Mouse (Mus musculus): ENCODE results near the gene Bcl2l2. TPM values are rescaled to one million over a fixed set of nuclear protein-coding genes. Genes with fewer than 3 reads are reported as not detected.

Gene Bcl2l2
- total and polyA plus RNA-seq, 2 experiments from 2014 or later, result 3.7 to 23.1 TPM

DNA sequence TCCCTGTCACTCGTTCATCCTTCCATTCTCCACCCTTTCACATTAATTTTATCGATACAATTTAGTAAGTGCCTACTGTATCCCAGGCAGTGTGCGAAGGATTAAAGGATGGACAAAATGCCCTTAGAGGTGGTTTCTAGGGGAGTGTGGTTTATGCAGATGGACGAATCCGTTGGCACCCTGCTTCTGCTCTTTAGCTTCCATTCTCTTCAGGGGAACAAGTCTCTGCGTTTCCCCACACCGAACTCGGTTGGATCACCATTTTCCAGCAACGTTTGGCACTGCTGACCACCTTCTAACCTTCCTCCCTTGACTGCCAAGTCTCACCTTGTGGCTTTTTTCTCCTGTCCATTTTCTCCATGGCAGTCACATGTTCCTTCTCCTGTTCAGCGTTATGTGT lies 30.2 kb downstream of the Bcl2l2 start:
- H3K4me1 ChIP-seq (ENCODE audit: insufficient read depth, low read length), result 0 out of 2 replicates have a peak, but pooled peaks cover 4% of the 10 kb centered on the region
- 12% methylated on average over 10 of the region's 10 CpGs for WGBS
- no peaks in the 10 kb centered on the region for H3K9me3 ChIP-seq (ENCODE audit: low read length)
- ATAC-seq (ENCODE audit: low FRiP score) (peak; percentile 9), DNase-seq (ENCODE audit: low spot score) (peak; percentile 13)
- TF ChIP-seq CTCF (IDR thresholded peaks at IDR 0.05), result no peak
- H3K27ac ChIP-seq (ENCODE audit: low read depth, low read length), result peak overlapping the region; percentile 97
- H3K9ac ChIP-seq (replicated peaks; ENCODE audit: low read length, poor library complexity, severe bottlenecking), result peak overlapping the region; percentile 98
- peak overlapping the region; percentile 94 for H3K4me3 ChIP-seq (ENCODE audit: low read depth, low read length)
- H3K27me3 ChIP-seq (ENCODE audit: insufficient read depth, low read length), result no peaks in the 10 kb centered on the region
- peaks cover 21% of the 10 kb centered on the region for H3K36me3 ChIP-seq (ENCODE audit: insufficient read depth, low read length)
- H3K4me2 ChIP-seq (ENCODE audit: low read depth, low read length, poor library complexity, severe bottlenecking), result peak overlapping the region; percentile 96

DNA sequence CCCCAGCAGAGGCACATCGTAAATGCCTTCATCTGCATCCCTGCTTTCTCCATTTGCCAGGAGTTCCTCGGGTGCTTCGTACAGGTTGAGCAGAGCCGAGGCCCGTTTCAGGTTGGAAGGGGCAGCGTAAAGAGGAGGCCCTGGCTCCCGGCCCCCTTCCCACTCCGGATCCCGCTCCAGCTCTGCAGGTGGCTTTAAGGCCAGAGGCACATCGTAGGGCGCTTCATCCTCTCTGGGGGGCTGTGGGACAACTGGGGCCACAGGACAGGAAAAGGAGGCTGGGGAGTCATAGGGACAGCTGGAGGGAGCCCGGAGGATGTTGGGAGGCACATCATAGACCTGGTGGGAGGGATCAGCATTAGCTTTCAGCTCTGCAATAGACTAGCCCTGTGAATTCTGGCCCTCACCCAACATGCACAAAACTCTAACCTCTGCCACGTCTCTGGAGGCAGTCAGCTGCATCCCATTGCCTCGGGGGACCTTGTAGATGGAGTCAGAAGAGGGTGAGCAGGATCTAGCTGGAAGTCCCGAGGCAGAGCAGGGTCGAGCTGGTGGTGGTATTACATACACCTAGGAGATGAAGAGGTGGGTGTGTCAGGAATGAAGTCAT lies 37.0 kb downstream of the Bcl2l2 start:
- WGBS, result 92% methylated on average over 16 of the region's 16 CpGs
- peaks cover 8% of the 10 kb centered on the region for H3K9me3 ChIP-seq (ENCODE audit: low read length)
- H3K27me3 ChIP-seq (ENCODE audit: insufficient read depth, low read length), result no peaks in the 10 kb centered on the region
- H3K27ac ChIP-seq (ENCODE audit: low read depth, low read length), result no peak overlapping the region
- no peak for TF ChIP-seq CTCF (IDR thresholded peaks at IDR 0.05)
- peaks cover 6% of the 10 kb centered on the region; the same call in 1 of the 2 replicates for H3K4me1 ChIP-seq (ENCODE audit: insufficient read depth, low read length)
- H3K9ac ChIP-seq (replicated peaks; ENCODE audit: low read length, poor library complexity, severe bottlenecking), result no peak overlapping the region
- no peak for ATAC-seq (ENCODE audit: low FRiP score)
- H3K36me3 ChIP-seq (ENCODE audit: insufficient read depth, low read length), result peaks cover 8% of the 10 kb centered on the region
- DNase-seq (ENCODE audit: low spot score), result no peak
- no peak overlapping the region for H3K4me3 ChIP-seq (ENCODE audit: low read depth, low read length)
- no peak overlapping the region for H3K4me2 ChIP-seq (ENCODE audit: low read depth, low read length, poor library complexity, severe bottlenecking)

GRCm38 (mm10) chr14:54924641-54925348 lies 41.6 kb downstream of the Bcl2l2 start:
- ATAC-seq (ENCODE audit: low FRiP score) (peak; percentile 28; the same call in 1 of the 2 replicates), DNase-seq (ENCODE audit: low spot score) (peak; percentile 79)
- peaks cover 8% of the 10 kb centered on the region for H3K9me3 ChIP-seq (ENCODE audit: low read length)
- no peak for TF ChIP-seq CTCF (IDR thresholded peaks at IDR 0.05)
- H3K9ac ChIP-seq (replicated peaks; ENCODE audit: low read length, poor library complexity, severe bottlenecking), result 0 out of 2 replicates have a peak overlapping the region, but pooled peaks have one; percentile 80
- WGBS, result 29% methylated on average over 7 of the region's 7 CpGs
- H3K4me2 ChIP-seq (ENCODE audit: low read depth, low read length, poor library complexity, severe bottlenecking), result peak overlapping the region; percentile 97
- H3K27ac ChIP-seq (ENCODE audit: low read depth, low read length), result peak overlapping the region; percentile 85
- no peaks in the 10 kb centered on the region for H3K27me3 ChIP-seq (ENCODE audit: insufficient read depth, low read length)
- peak overlapping the region; percentile 49 for H3K4me3 ChIP-seq (ENCODE audit: low read depth, low read length)
- peaks cover 12% of the 10 kb centered on the region; the same call in 1 of the 2 replicates for H3K4me1 ChIP-seq (ENCODE audit: insufficient read depth, low read length)
- peaks cover 3% of the 10 kb centered on the region; the same call in 1 of the 2 replicates for H3K36me3 ChIP-seq (ENCODE audit: insufficient read depth, low read length)

DNA sequence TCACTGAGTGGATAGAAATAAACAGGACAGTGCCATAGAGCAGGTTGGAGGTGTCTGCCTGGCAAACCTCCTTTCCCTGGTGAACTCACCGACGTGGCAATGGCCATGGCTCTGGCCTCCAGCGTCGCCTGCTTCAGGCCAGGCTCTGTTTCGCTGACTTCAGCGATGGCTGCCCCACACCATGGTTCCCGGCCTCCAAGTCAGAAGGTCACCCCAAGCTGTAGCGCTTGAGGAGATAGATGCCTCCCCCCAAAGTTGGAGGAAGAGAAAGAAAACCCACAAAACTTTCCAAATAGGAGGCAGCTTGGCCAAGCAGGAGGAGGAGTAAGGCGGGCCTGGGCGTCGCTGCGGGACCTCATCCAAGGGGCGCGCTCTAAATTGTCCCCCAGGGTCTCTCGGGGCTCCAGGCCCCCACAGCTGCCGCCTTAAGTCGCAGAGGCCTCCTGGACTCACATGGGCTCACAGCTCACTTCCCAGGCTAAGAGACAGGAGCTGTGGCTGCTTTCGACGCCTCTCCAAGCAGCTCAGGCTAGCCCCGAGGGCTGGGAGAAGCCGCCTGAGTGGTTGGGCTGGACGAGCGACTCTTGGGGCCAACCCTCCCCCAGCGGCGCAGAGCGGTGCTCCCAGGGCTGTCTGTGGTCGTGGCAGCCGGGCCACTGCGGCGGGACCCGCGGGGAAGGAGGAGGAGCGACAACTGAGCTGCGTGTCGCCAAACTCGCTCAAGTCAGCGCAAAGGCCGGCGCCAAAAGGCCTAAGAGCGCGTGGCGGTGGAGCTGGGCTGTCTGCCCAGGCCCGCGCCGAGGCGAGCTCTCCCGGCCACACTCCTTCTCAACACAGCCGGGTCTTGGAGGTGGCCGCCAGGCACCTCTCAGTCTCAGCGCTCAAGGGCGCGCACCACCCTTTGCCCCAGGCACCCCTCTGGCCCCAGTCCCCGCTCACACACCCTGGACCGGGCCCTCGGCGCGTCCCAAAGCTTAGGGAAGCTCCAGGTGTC lies 42.5 kb downstream of the Bcl2l2 start, which contains the start of gene Efs:
TSS of gene Efs (minus strand) at position 778 of the 994 bp plus-strand sequence.
- Histone ChIP-seq H3K9ac (replicated peaks; ENCODE audit: low read length, poor library complexity, severe bottlenecking) (peak within 1 kb of the TSS; percentile 80), H3K9me3 (ENCODE audit: low read length) (peaks cover 8% of the 10 kb centered on the region), H3K27me3 (ENCODE audit: insufficient read depth, low read length) (no peaks in the 10 kb centered on the region), H3K36me3 (ENCODE audit: insufficient read depth, low read length) (no peaks in the 10 kb centered on the region), H3K4me3 (ENCODE audit: low read depth, low read length) (peak within 1 kb of the TSS; percentile 49), H3K27ac (ENCODE audit: low read depth, low read length) (peak within 1 kb of the TSS; percentile 85), H3K4me2 (ENCODE audit: low read depth, low read length, poor library complexity, severe bottlenecking) (peak within 1 kb of the TSS; percentile 97), H3K4me1 (ENCODE audit: insufficient read depth, low read length) (peaks cover 12% of the 10 kb centered on the region; the same call in 1 of the 2 replicates)
- TF ChIP-seq CTCF (IDR thresholded peaks at IDR 0.05), result no peak
- WGBS, result 4% methylated on average over 52 of the region's 57 CpGs
- peak; percentile 72 for DNase-seq (ENCODE audit: low spot score)
- ATAC-seq (ENCODE audit: low FRiP score), result peak; percentile 68

- peak overlapping the region; percentile 97 for H3K4me2 ChIP-seq (ENCODE audit: low read depth, low read length, poor library complexity, severe bottlenecking)
- peak; percentile 77 for ATAC-seq (ENCODE audit: low FRiP score)
- under 1% methylated on average over 51 of the region's 58 CpGs for WGBS
Measured at GRCm38 (mm10) chr14:54926401-54927158, 43.4 kb downstream of the Bcl2l2 start.

More at GRCm38 (mm10) chr14:54926401-54927158, 43.4 kb downstream of the Bcl2l2 start:
- no peak for TF ChIP-seq CTCF (IDR thresholded peaks at IDR 0.05)
- Histone ChIP-seq H3K4me1 (ENCODE audit: insufficient read depth, low read length) (peaks cover 12% of the 10 kb centered on the region; the same call in 1 of the 2 replicates), H3K27ac (ENCODE audit: low read depth, low read length) (peak overlapping the region; percentile 85), H3K27me3 (ENCODE audit: insufficient read depth, low read length) (no peaks in the 10 kb centered on the region), H3K36me3 (ENCODE audit: insufficient read depth, low read length) (no peaks in the 10 kb centered on the region), H3K4me3 (ENCODE audit: low read depth, low read length) (peak overlapping the region; percentile 49), H3K9me3 (ENCODE audit: low read length) (peaks cover under 1% of the 10 kb centered on the region; the same call in 1 of the 2 replicates), H3K9ac (replicated peaks; ENCODE audit: low read length, poor library complexity, severe bottlenecking) (peak overlapping the region; percentile 80)
- peak; percentile 71 for DNase-seq (ENCODE audit: low spot score)

Measured in midbrain, postnatal 0 days (tissue).